In genomic region chr10:61610650-61611235, GRCm38 (mm10) we compare ENCODE assay signal across 9 mouse cellular contexts. TPM values are rescaled to one million over a fixed set of nuclear protein-coding genes. Genes with fewer than 3 reads are reported as not detected.
DNase-seq lines count a peak whose midpoint lies in the region; ATAC-seq lines count a peak whose summit lies in the region.
"Had no signal": no experiment of that assay in that cellular context is flagged by ENCODE, and none has a peak within 500 bp of the region (broad histone marks: within the 10 kb centered on the region; RNA-seq: fewer than 3 reads in every experiment).

No protein-coding gene starts in this region.

- peak overlapping the region; percentile 24 for H3K4me2 ChIP-seq in limb, embryonic 12.5 days

- peaks cover 10% of the 10 kb centered on the region for H3K4me1 ChIP-seq in limb, embryonic 12.5 days (replicated peaks)

- 41% methylated on average over 8 of the region's 8 CpGs for WGBS in limb, embryonic 12.5 days

- no peaks in the 10 kb centered on the region for H3K27me3 ChIP-seq in limb, embryonic 12.5 days

- no peak overlapping the region for H3K9ac ChIP-seq in limb, embryonic 12.5 days (replicated peaks)

- peak overlapping the region; percentile 41; the same call in 1 of the 2 replicates for H3K27ac ChIP-seq in limb, embryonic 12.5 days

- intact Hi-C loops in heart, postnatal 10 days (cut with DNase I): no loop called here
- intact Hi-C loops in heart, postnatal 25 days (cut with DNase I): no loop called here
- intact Hi-C loops in gastrocnemius, postnatal 36 days (cut with DNase I): no loop called here

- H3K9me3 ChIP-seq in limb, embryonic 12.5 days: 0 out of 2 replicates have a peak, but pooled peaks cover 4% of the 10 kb centered on the region
- H3K9me3 ChIP-seq: G1E had no signal

- no peak overlapping the region for H3K4me3 ChIP-seq in limb, embryonic 12.5 days (replicated peaks)

- H3K36me3 ChIP-seq in limb, embryonic 12.5 days: no peaks in the 10 kb centered on the region
- H3K36me3 ChIP-seq: G1E had no signal

- peak; percentile 58 for ATAC-seq in limb, embryonic 12.5 days (ENCODE audit: insufficient number of reproducible peaks, insufficient read depth, low FRiP score, low TSS enrichment, low read depth)
- ATAC-seq in cerebellum, adult (ENCODE audit: insufficient number of reproducible peaks, low FRiP score, low TSS enrichment): no peak

- DNase-seq in heart, postnatal 10 days: peak; percentile 27 to 49
- DNase-seq in heart, postnatal 25 days (ENCODE audit: low spot score): no peak
- DNase-seq in 416B (ENCODE audit: low read depth): peak; percentile 79
- peak; percentile 41 to 67 for DNase-seq in adrenal gland, postnatal 36 days
- no peak for DNase-seq in frontal cortex, postnatal 14 days (ENCODE audit: low spot score in 2 of 2)
- DNase-seq in gastrocnemius, postnatal 36 days: no peak

RNA-seq across cellular contexts. Expression of gene Npffr1, which starts 15.5 kb away (rescaled TPM):
- total RNA-seq in heart, postnatal 10 days (2021): under 1 TPM; 0.07 to 0.10 TPM
- total RNA-seq in heart, postnatal 25 days (2021): not detected
- total RNA-seq in adrenal gland, postnatal 36 days (2021): under 1 TPM; 0.26 to 0.33 TPM
- polyA plus RNA-seq in limb, embryonic 12.5 days (2016; fragmentation: Nextera tagmentation; extraction: Ambion mirVana): 0.09 and 0.12 TPM in 2 replicates
- total RNA-seq in gastrocnemius, postnatal 36 days (2021): not detected
- polyA plus RNA-seq: G1E had no signal

RNA-seq across cellular contexts. Expression of gene Ppa1, which starts 37.6 kb away (rescaled TPM):
- total RNA-seq in heart, postnatal 10 days (2021): 10 to 100 TPM; 45.1 to 52.5 TPM
- total RNA-seq in heart, postnatal 25 days (2021): 10 to 100 TPM; 63.9 to 70.1 TPM
- total RNA-seq in adrenal gland, postnatal 36 days (2021): 100 to 1,000 TPM; 133 to 148 TPM
- 234 and 242 TPM in 2 replicates for polyA plus RNA-seq in limb, embryonic 12.5 days (2016; fragmentation: Nextera tagmentation; extraction: Ambion mirVana)
- 10 to 100 TPM; 48.9 to 54.0 TPM for total RNA-seq in gastrocnemius, postnatal 36 days (2021)

Comparison
In these comparisons a context has a peak if more than half of its experiments do, and no peak if none do; other contexts are left out.
1. DNase-seq: peak in heart, postnatal 10 days (2 of 2), 416B (single experiment) and adrenal gland, postnatal 36 days (2 of 2); none in heart, postnatal 25 days (single experiment), frontal cortex, postnatal 14 days (0 of 2) and gastrocnemius, postnatal 36 days (0 of 2).